Mouse (Mus musculus): ENCODE results near the gene Nudt14.
A peak's percentile ranks its signal among the peaks of the same experiment; 100 is the strongest.

The Nudt14 gene

GRCm38 (mm10) chr12:112941776-112942713 is at the start of gene Nudt14:
Gene Nudt14 (minus strand): TSS chr12:112942124.
- peak; percentile 87 to 95 for DNase-seq (ENCODE audit: inconsistent age in 2 of 2, low spot score in 1 of 2)

GRCm38 (mm10) chr12:112991444-112991843 is 49.5 kb upstream of the Nudt14 start:
- DNase-seq (ENCODE audit: inconsistent age in 2 of 2, low spot score in 1 of 2) = no peak

GRCm38 (mm10) chr12:112990706-112991405 is 48.9 kb upstream of the Nudt14 start:
- no peak for DNase-seq (ENCODE audit: inconsistent age in 2 of 2, low spot score in 1 of 2)

- DNase-seq (ENCODE audit: inconsistent age in 2 of 2, low spot score in 1 of 2) = peak in 1 of 2 experiments; percentile 69
Observed at GRCm38 (mm10) chr12:112987877-112988276, 46.0 kb upstream of the Nudt14 start.

- DNase-seq (ENCODE audit: inconsistent age in 2 of 2, low spot score in 1 of 2) = peak in 1 of 2 experiments; percentile 48
Observed at GRCm38 (mm10) chr12:112985346-112985745, 43.4 kb upstream of the Nudt14 start.

- DNase-seq (ENCODE audit: inconsistent age in 2 of 2, low spot score in 1 of 2) = no peak
Observed at GRCm38 (mm10) chr12:112982031-112982430, 40.1 kb upstream of the Nudt14 start.

- DNase-seq (ENCODE audit: inconsistent age in 2 of 2, low spot score in 1 of 2) = no peak
Observed at GRCm38 (mm10) chr12:112977156-112977555, 35.2 kb upstream of the Nudt14 start.

GRCm38 (mm10) chr12:112976371-112977073 is 34.6 kb upstream of the Nudt14 start, which contains the start of gene Btbd6:
Gene Btbd6 (plus strand): TSS chr12:112976482.
- peak; percentile 92 to 96 for DNase-seq (ENCODE audit: inconsistent age in 2 of 2, low spot score in 1 of 2)

DNA sequence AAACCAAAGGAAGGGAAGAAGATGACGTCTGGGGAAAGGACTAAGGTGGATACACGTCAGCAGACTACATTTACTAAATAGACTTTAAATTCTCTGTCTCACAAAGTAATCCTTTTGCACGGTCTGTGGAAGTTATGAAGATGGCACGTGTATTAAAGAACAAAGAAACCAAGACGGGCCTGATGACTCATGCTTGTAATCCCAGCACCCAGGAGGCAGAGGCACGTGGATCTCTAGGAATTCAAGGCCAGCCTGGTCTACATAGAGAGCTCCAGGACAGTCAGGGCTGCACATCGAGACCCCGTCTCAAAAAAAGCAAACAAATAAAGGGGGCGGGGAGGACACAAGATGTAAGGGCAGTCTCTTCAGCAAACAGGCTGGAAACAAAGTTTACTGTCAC is 32.8 kb upstream of the Nudt14 start:
- peak; percentile 43 to 71 for DNase-seq (ENCODE audit: inconsistent age in 2 of 2, low spot score in 1 of 2)

GRCm38 (mm10) chr12:112969616-112970015 is 27.7 kb upstream of the Nudt14 start:
- DNase-seq (ENCODE audit: inconsistent age in 2 of 2, low spot score in 1 of 2) = no peak

DNA sequence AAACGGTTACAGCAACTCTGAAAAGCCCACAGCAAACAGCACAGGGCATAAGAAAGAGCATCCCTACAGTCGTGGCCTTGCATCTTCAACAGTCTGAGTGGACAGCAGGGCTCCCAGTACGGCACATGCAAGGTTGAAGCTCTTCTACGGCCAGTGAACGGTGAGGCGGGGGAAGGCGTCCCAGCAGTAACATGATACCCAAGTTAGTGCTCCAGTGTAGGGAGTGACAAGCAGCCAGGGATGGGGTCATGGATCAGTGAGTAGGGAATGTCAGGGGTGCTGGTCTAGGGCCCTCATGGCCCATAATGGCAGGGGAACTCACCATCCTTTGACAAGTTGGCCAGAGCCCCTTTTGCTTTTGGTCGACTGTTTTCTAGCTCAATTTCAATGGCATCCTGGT is 27.0 kb upstream of the Nudt14 start:
- no peak for DNase-seq (ENCODE audit: inconsistent age in 2 of 2, low spot score in 1 of 2)

GRCm38 (mm10) chr12:112965783-112966182 is 23.9 kb upstream of the Nudt14 start:
- DNase-seq (ENCODE audit: inconsistent age in 2 of 2, low spot score in 1 of 2) = no peak

- DNase-seq (ENCODE audit: inconsistent age in 2 of 2, low spot score in 1 of 2) = no peak
Observed at GRCm38 (mm10) chr12:112961872-112962271, 19.9 kb upstream of the Nudt14 start.

GRCm38 (mm10) chr12:112961428-112961827 is 19.5 kb upstream of the Nudt14 start:
- peak in 1 of 2 experiments; percentile 23 for DNase-seq (ENCODE audit: inconsistent age in 2 of 2, low spot score in 1 of 2)

- peak in 1 of 2 experiments; percentile 32 for DNase-seq (ENCODE audit: inconsistent age in 2 of 2, low spot score in 1 of 2)
Observed at GRCm38 (mm10) chr12:112959421-112959820, 17.5 kb upstream of the Nudt14 start.

DNA sequence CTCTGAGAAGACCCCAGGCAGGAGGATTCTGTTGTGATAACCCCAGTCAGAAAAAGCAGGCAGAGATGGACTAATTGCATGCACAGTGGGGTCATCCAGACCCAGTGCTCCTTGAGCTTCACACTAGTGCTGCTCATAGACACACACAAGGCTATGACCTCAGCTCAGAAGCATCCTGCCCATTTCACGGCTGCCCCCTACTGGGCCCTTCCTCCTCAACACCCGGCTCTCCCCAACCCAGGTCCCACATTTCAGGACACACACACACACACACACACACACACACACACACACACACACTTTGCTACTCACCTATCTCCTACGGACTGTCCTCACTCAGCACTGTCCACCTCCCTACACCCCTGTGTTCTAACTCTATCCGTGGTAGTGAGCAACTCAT is 16.4 kb upstream of the Nudt14 start:
- DNase-seq (ENCODE audit: inconsistent age in 2 of 2, low spot score in 1 of 2) = peak; percentile 68 to 83

DNA sequence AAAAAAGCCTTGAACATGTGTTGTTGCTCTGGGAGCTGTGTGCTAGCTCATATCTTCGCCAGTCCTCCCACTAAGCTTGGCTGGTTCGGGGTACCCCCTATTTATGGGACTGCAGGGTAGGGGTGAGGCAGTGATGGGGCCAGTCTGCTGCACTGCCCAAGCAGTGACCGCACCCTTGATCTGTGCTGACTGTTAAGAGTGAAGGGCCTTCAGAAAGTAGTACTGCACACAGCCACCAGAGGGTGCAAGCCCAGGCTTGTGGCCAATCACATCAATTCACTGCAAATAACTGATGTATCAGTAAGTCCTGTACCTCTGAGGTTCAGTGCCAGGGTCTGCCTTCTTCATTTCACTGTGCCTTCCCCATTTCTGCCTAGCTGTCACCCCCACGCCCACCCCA is 13.9 kb upstream of the Nudt14 start:
- peak; percentile 73 to 93 for DNase-seq (ENCODE audit: inconsistent age in 2 of 2, low spot score in 1 of 2)

- peak in 1 of 2 experiments; percentile 33 for DNase-seq (ENCODE audit: inconsistent age in 2 of 2, low spot score in 1 of 2)
Observed at GRCm38 (mm10) chr12:112952926-112953565, 11.1 kb upstream of the Nudt14 start.

- DNase-seq (ENCODE audit: inconsistent age in 2 of 2, low spot score in 1 of 2) = peak; percentile 91 to 96
Observed at GRCm38 (mm10) chr12:112952433-112952832, 10.5 kb upstream of the Nudt14 start.

- DNase-seq (ENCODE audit: inconsistent age in 2 of 2, low spot score in 1 of 2) = no peak
Observed at GRCm38 (mm10) chr12:112951150-112951842, 9.4 kb upstream of the Nudt14 start.

All from adrenal gland, adult (tissue).